8 mouse cellular contexts compared by ENCODE assay signal in the genomic region with DNA sequence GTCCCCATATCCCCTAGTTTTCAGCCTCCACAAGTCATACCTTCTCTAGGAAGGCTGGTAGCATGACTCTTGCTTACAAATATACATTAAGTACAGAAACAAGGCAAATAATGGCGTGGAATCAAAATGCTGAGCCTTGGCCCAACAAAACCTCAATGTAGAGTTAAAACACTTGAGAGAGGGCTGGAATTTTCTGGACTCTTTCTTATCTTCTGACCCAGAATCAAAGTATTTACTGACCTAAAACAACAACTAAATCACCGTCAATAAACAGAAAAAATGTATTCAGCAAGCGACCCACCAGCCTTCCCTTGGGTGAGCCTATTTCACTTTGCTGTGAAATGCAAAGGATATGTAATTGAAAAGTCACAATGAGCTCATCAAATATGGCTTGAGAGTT. TPM values are rescaled to one million over a fixed set of nuclear protein-coding genes. Genes with fewer than 3 reads are reported as not detected.
DNase-seq lines count a peak whose midpoint lies in the region; ATAC-seq and TF ChIP-seq lines count a peak whose summit lies in the region.

No protein-coding gene starts in this region.

- TF ChIP-seq POLR2A in bone marrow macrophage, adult 2 months (IDR thresholded peaks at IDR 0.05; ENCODE audit: borderline replicate concordance, low read depth, low read length), result no peak

- 48% methylated on average over 3 of the region's 3 CpGs for WGBS in kidney, embryonic 14.5 days
- WGBS in hindbrain, embryonic 15.5 days, result 43% methylated on average over 3 of the region's 3 CpGs
- WGBS in midbrain, embryonic 14.5 days, result 44% methylated on average over 3 of the region's 3 CpGs

- no peak for DNase-seq in kidney, postnatal 10 days
- DNase-seq in midbrain, embryonic 14.5 days, result no peak
- no peak for DNase-seq in frontal cortex, adult 2 months (ENCODE audit: extremely low spot score in 1 of 2, low spot score in 1 of 2)
- DNase-seq in frontal cortex, postnatal 10 days (ENCODE audit: low spot score in 2 of 2), result no peak
- no peak for DNase-seq in left cerebral cortex, postnatal 36 days (ENCODE audit: low spot score in 2 of 2)

- peaks cover 12% of the 10 kb centered on the region for H3K4me1 ChIP-seq in kidney, embryonic 14.5 days (ENCODE audit: control insufficient read depth, insufficient read depth, low read length)
- peaks cover 36% of the 10 kb centered on the region for H3K4me1 ChIP-seq in bone marrow macrophage, adult 2 months (ENCODE audit: control insufficient read depth, insufficient read depth, low read length)
- H3K4me1 ChIP-seq in hindbrain, embryonic 15.5 days (replicated peaks), result peaks cover 47% of the 10 kb centered on the region
- H3K4me1 ChIP-seq in midbrain, embryonic 14.5 days (ENCODE audit: control insufficient read depth, insufficient read depth, low read length), result peaks cover 29% of the 10 kb centered on the region

- H3K36me3 ChIP-seq in kidney, embryonic 14.5 days (ENCODE audit: control insufficient read depth, insufficient read depth, low read length), result no peaks in the 10 kb centered on the region
- peaks cover 3% of the 10 kb centered on the region for H3K36me3 ChIP-seq in hindbrain, embryonic 15.5 days
- H3K36me3 ChIP-seq in midbrain, embryonic 14.5 days (ENCODE audit: control insufficient read depth, insufficient read depth, low read length), result 0 out of 2 replicates have a peak, but pooled peaks cover 11% of the 10 kb centered on the region

- peak overlapping the region; percentile 65 for H3K4me2 ChIP-seq in kidney, embryonic 14.5 days (replicated peaks; ENCODE audit: low read depth, low read length)
- peak overlapping the region; percentile 69 for H3K4me2 ChIP-seq in hindbrain, embryonic 15.5 days
- H3K4me2 ChIP-seq in midbrain, embryonic 14.5 days (ENCODE audit: low read length), result peak overlapping the region; percentile 66

- no peak for TF ChIP-seq CTCF in bone marrow macrophage, adult 2 months (IDR thresholded peaks at IDR 0.05; ENCODE audit: low read depth, low read length)

- ATAC-seq in kidney, embryonic 14.5 days (ENCODE audit: low FRiP score, low TSS enrichment), result no peak
- no peak for ATAC-seq in hindbrain, embryonic 15.5 days (ENCODE audit: low FRiP score, low read depth)
- ATAC-seq in midbrain, embryonic 14.5 days (ENCODE audit: low FRiP score, low TSS enrichment), result no peak

- H3K9me3 ChIP-seq in kidney, embryonic 14.5 days (ENCODE audit: control insufficient read depth, low read length), result no peaks in the 10 kb centered on the region
- no peaks in the 10 kb centered on the region for H3K9me3 ChIP-seq in hindbrain, embryonic 15.5 days
- H3K9me3 ChIP-seq in midbrain, embryonic 14.5 days (ENCODE audit: control insufficient read depth, low read length), result no peaks in the 10 kb centered on the region

- peak overlapping the region; percentile 76 for H3K4me3 ChIP-seq in kidney, embryonic 14.5 days (ENCODE audit: low read length)
- peak overlapping the region; percentile 87 for H3K4me3 ChIP-seq in bone marrow macrophage, adult 2 months (ENCODE audit: insufficient read depth, low read length)
- H3K4me3 ChIP-seq in hindbrain, embryonic 15.5 days, result peak overlapping the region; percentile 97
- H3K4me3 ChIP-seq in midbrain, embryonic 14.5 days (replicated peaks; ENCODE audit: low read depth, low read length), result peak overlapping the region; percentile 89

- H3K27ac ChIP-seq in kidney, embryonic 14.5 days (ENCODE audit: low read depth, low read length), result peak overlapping the region; percentile 95; the same call in 1 of the 2 replicates
- no peak overlapping the region; the same call in 1 of the 2 replicates for H3K27ac ChIP-seq in bone marrow macrophage, adult 2 months (ENCODE audit: insufficient read depth, low read depth, low read length)
- H3K27ac ChIP-seq in hindbrain, embryonic 15.5 days (replicated peaks), result no peak overlapping the region
- no peak overlapping the region for H3K27ac ChIP-seq in midbrain, embryonic 14.5 days (replicated peaks; ENCODE audit: low read depth, low read length)

- H3K9ac ChIP-seq in kidney, embryonic 14.5 days (ENCODE audit: low read depth, low read length), result peak overlapping the region; percentile 88; the same call in 1 of the 2 replicates
- H3K9ac ChIP-seq in hindbrain, embryonic 15.5 days, result peak overlapping the region; percentile 93
- peak overlapping the region; percentile 95 for H3K9ac ChIP-seq in midbrain, embryonic 14.5 days (replicated peaks; ENCODE audit: low read length)

- intact Hi-C loops in left cerebral cortex, postnatal 36 days (cut with DNase I), result no loop called here

- H3K27me3 ChIP-seq in kidney, embryonic 14.5 days (ENCODE audit: control insufficient read depth, insufficient read depth, low read length), result no peaks in the 10 kb centered on the region
- no peaks in the 10 kb centered on the region for H3K27me3 ChIP-seq in hindbrain, embryonic 15.5 days
- H3K27me3 ChIP-seq in midbrain, embryonic 14.5 days (ENCODE audit: control insufficient read depth, insufficient read depth, low read length), result no peaks in the 10 kb centered on the region

RNA-seq across cellular contexts. Expression of a gene that starts 52.0 kb away (rescaled TPM):
- polyA plus RNA-seq in kidney, embryonic 14.5 days (2014; fragmentation: Nextera tagmentation; extraction: Ambion mirVana), result 11.0 and 15.8 TPM in 2 replicates
- polyA plus RNA-seq in bone marrow macrophage, adult 2 months (2012; ENCODE audit: insufficient read depth, insufficient read length, missing spikeins), result 25.1 and 25.9 TPM in 2 replicates
- polyA plus RNA-seq in hindbrain, embryonic 15.5 days (2015; fragmentation: Nextera tagmentation; extraction: Ambion mirVana), result 12.7 and 14.0 TPM in 2 replicates
- polyA plus RNA-seq in midbrain, embryonic 14.5 days (2014; fragmentation: Nextera tagmentation; extraction: Ambion mirVana), result 15.0 and 22.0 TPM in 2 replicates
- polyA plus RNA-seq in frontal cortex, adult 2 months (2012; rRNA removed), result 19.2 and 19.6 TPM in 2 replicates
- 10 to 100 TPM; 35.3 to 46.0 TPM for total RNA-seq in left cerebral cortex, postnatal 36 days (2021)
